Mouse (Mus musculus) ES-Bruce4 (cell line): ENCODE results near the gene Pik3r5. TPM values are rescaled to one million over a fixed set of nuclear protein-coding genes. Genes with fewer than 3 reads are reported as not detected.

Experiments
- H3K27ac ChIP-seq: 2 replicates; pipeline ENCODE4 v1.5.1; 2012; ENCODE audit warnings: low read length, inconsistent platforms; ENCODE audit not compliant: insufficient read depth
- H3K27me3 ChIP-seq: 2 replicates; pipeline ENCODE4 v1.6.1; 2012; ENCODE audit warnings: mild to moderate bottlenecking, low read length, inconsistent platforms; ENCODE audit not compliant: control insufficient read depth, poor library complexity, insufficient read depth, severe bottlenecking
- H3K36me3 ChIP-seq: 2 replicates; pipeline ENCODE4 v1.6.1; 2012; ENCODE audit warnings: inconsistent platforms, mild to moderate bottlenecking, low read length, moderate library complexity; ENCODE audit not compliant: control insufficient read depth, poor library complexity, insufficient read depth, severe bottlenecking
- H3K4me1 ChIP-seq: one replicate; pipeline ENCODE4 v1.8.1; 2011; ENCODE audit warnings: low read length; ENCODE audit not compliant: control insufficient read depth, insufficient read depth
- H3K4me3 ChIP-seq: 2 replicates; pipeline ENCODE4 v1.5.1; 2011; ENCODE audit warnings: low read depth, mild to moderate bottlenecking, low read length
- H3K9ac ChIP-seq: 2 replicates; pipeline ENCODE4 v1.6.1; 2012; ENCODE audit warnings: low read depth, mild to moderate bottlenecking, inconsistent platforms; ENCODE audit not compliant: poor library complexity, severe bottlenecking
- H3K9me3 ChIP-seq: replicated peaks from 2 replicates; pipeline ENCODE4 v1.6.1; 2012; ENCODE audit warnings: mild to moderate bottlenecking, low read length, inconsistent platforms; ENCODE audit not compliant: control insufficient read depth, poor library complexity, insufficient read depth, severe bottlenecking
- CTCF ChIP-seq: IDR thresholded peaks from one replicate; pipeline ENCODE4 v1.8.1; 2011; ENCODE audit warnings: low read depth, low read length
- EP300 ChIP-seq: IDR thresholded peaks from 2 replicates; pipeline ENCODE4 v1.6.1; 2011; ENCODE audit warnings: low read depth, low read length; ENCODE audit not compliant: insufficient read depth
- POLR2A ChIP-seq: IDR thresholded peaks from one replicate; pipeline ENCODE4 v1.8.1; 2011; ENCODE audit warnings: low read length; ENCODE audit not compliant: insufficient read depth
- polyA plus RNA-seq: library from polyadenylated mRNA; stranded (reverse); fragments of >200 nt; gene quantifications from 2 replicates; pipeline ENCODE4 v1.2.4, GENCODE M21; 2011; ENCODE audit warnings: low read depth; ENCODE audit not compliant: missing spikeins, insufficient read depth, insufficient read length

Pik3r5 gene
- polyA plus RNA-seq, 1 experiment = 1.7 TPM

- no peak overlapping the region for H3K4me3 ChIP-seq
- no peaks in the 10 kb centered on the region for H3K4me1 ChIP-seq
- no peaks in the 10 kb centered on the region for H3K9me3 ChIP-seq
- H3K9ac ChIP-seq = no peak overlapping the region
- no peaks in the 10 kb centered on the region for H3K36me3 ChIP-seq
- H3K27me3 ChIP-seq = no peaks in the 10 kb centered on the region
- H3K27ac ChIP-seq = no peak overlapping the region
- TF ChIP-seq EP300 (no peak), CTCF (no peak), POLR2A (no peak)
Observed at GRCm38 (mm10) chr11:68465090-68465489, 33.2 kb downstream of the Pik3r5 start.

GRCm38 (mm10) chr11:68467441-68467840, 35.5 kb downstream of the Pik3r5 start:
- Histone ChIP-seq H3K4me1 (no peaks in the 10 kb centered on the region), H3K36me3 (no peaks in the 10 kb centered on the region), H3K4me3 (no peak overlapping the region), H3K9me3 (no peaks in the 10 kb centered on the region), H3K9ac (no peak overlapping the region), H3K27me3 (no peaks in the 10 kb centered on the region), H3K27ac (no peak overlapping the region)
- TF ChIP-seq EP300 = no peak
- no peak for TF ChIP-seq POLR2A
- no peak for TF ChIP-seq CTCF

GRCm38 (mm10) chr11:68467962-68468612, 36.2 kb downstream of the Pik3r5 start:
- H3K36me3 ChIP-seq = no peaks in the 10 kb centered on the region
- no peaks in the 10 kb centered on the region for H3K9me3 ChIP-seq
- H3K9ac ChIP-seq = no peak overlapping the region
- TF ChIP-seq EP300 (no peak), CTCF (no peak)
- H3K4me3 ChIP-seq = no peak overlapping the region
- no peaks in the 10 kb centered on the region for H3K4me1 ChIP-seq
- no peak overlapping the region for H3K27ac ChIP-seq
- H3K27me3 ChIP-seq = no peaks in the 10 kb centered on the region

GRCm38 (mm10) chr11:68468886-68469285, 37.0 kb downstream of the Pik3r5 start:
- Histone ChIP-seq H3K36me3 (no peaks in the 10 kb centered on the region), H3K4me3 (no peak overlapping the region), H3K4me1 (no peaks in the 10 kb centered on the region), H3K9me3 (no peaks in the 10 kb centered on the region), H3K9ac (no peak overlapping the region), H3K27ac (no peak overlapping the region), H3K27me3 (no peaks in the 10 kb centered on the region)
- no peak for TF ChIP-seq EP300
- no peak for TF ChIP-seq POLR2A
- TF ChIP-seq CTCF = no peak

GRCm38 (mm10) chr11:68472162-68472849, 40.4 kb downstream of the Pik3r5 start:
- Histone ChIP-seq H3K27me3 (no peaks in the 10 kb centered on the region), H3K27ac (no peak overlapping the region), H3K36me3 (no peaks in the 10 kb centered on the region), H3K9me3 (no peaks in the 10 kb centered on the region), H3K4me3 (no peak overlapping the region), H3K4me1 (no peaks in the 10 kb centered on the region), H3K9ac (no peak overlapping the region)
- TF ChIP-seq CTCF (no peak), POLR2A (no peak), EP300 (no peak)

GRCm38 (mm10) chr11:68474600-68474999, 42.7 kb downstream of the Pik3r5 start:
- no peak for TF ChIP-seq EP300
- no peak for TF ChIP-seq POLR2A
- TF ChIP-seq CTCF = no peak
- Histone ChIP-seq H3K27me3 (no peaks in the 10 kb centered on the region), H3K9ac (no peak overlapping the region), H3K4me1 (no peaks in the 10 kb centered on the region), H3K4me3 (no peak overlapping the region), H3K36me3 (no peaks in the 10 kb centered on the region), H3K27ac (no peak overlapping the region), H3K9me3 (no peaks in the 10 kb centered on the region)
